Mouse (Mus musculus): ENCODE measurements around the gene Dnah11. TPM values are rescaled to one million over a fixed set of nuclear protein-coding genes. Genes with fewer than 3 reads are reported as not detected.

Gene Dnah11
- total and polyA plus RNA-seq, 3 experiments, result 0.11 to 0.77 TPM; not detected in 1

DNA sequence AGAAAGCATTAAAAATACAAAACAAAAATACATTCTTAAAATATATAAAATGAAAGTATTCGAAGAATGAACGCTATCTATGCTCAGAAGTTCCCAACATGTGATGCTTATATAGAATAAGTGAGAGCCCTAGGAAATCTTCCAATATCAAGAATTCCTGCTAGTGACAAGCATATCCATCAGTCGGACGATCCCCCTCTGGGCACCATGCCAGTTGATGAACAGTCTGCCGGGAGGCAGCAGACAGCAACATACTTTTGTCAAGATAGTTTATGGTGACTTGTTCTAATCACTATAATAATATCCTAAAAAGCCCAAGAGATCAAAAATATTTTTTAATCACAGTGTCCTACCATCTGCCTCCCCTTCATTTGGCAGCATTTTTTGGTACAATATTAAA is 114.7 kb downstream of the Dnah11 start:
- Histone ChIP-seq H3K27me3 (ENCODE audit: control insufficient read depth in 1 of 2, insufficient read depth in 2 of 2, low read length in 2 of 2) (peaks cover 0 to 3% of the 10 kb centered on the region in 2 experiments; a peak in 2 of 4 replicates), H3K9me3 (replicated peaks; ENCODE audit: insufficient read depth, low read length) (no peaks in the 10 kb centered on the region), H3K36me3 (ENCODE audit: control insufficient read depth in 1 of 2, insufficient read depth in 2 of 2, low read length in 2 of 2) (no peaks in the 10 kb centered on the region), H3K27ac (ENCODE audit: control insufficient read depth, low read depth, low read length) (no peak overlapping the region), H3K4me3 (ENCODE audit: control insufficient read depth in 1 of 2, insufficient read depth in 1 of 2, low read depth in 2 of 2, low read length in 2 of 2) (no peak overlapping the region), H3K4me1 (ENCODE audit: control insufficient read depth in 1 of 2, insufficient read depth in 2 of 2, low read length in 2 of 2) (no peaks in the 10 kb centered on the region), H3K9ac (ENCODE audit: control insufficient read depth, low read depth, low read length, poor library complexity, severe bottlenecking) (no peak overlapping the region), H3K79me2 (ENCODE audit: control insufficient read depth, insufficient read depth, low read length, poor library complexity) (no peaks in the 10 kb centered on the region)
- no peak for DNase-seq (ENCODE audit: low read depth, low spot score)
- TF ChIP-seq MYB (IDR thresholded peaks at IDR 0.05; ENCODE audit: low read depth, low read length) (no peak), UBTF (IDR thresholded peaks at IDR 0.05; ENCODE audit: borderline replicate concordance, insufficient read depth, low read depth, low read length) (no peak)

DNA sequence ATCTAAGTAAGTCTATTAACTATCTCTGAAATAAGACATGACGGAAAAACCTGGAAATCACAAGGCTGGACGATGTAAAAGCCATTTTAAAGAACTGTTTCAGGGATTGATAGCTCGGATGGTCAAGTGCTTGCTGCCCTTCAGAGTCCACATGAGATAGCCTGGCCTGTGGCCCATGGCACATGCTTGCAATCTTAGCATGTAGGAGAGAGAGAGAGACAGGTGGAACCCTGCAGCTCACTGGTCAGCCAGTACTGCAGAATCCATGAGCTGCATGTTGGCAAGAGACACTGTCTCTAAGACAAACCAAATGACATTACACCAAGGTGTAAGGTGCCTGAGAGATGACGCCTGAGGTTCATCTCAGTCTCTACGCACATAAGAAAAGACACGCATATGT is 118.4 kb downstream of the Dnah11 start:
- Histone ChIP-seq H3K4me1 (ENCODE audit: control insufficient read depth in 1 of 2, insufficient read depth in 2 of 2, low read length in 2 of 2) (no peaks in the 10 kb centered on the region), H3K9ac (ENCODE audit: control insufficient read depth, low read depth, low read length, poor library complexity, severe bottlenecking) (no peak overlapping the region), H3K9me3 (replicated peaks; ENCODE audit: insufficient read depth, low read length) (no peaks in the 10 kb centered on the region), H3K27me3 (ENCODE audit: control insufficient read depth in 1 of 2, insufficient read depth in 2 of 2, low read length in 2 of 2) (peaks cover 0 to 3% of the 10 kb centered on the region in 2 experiments; a peak in 1 of 4 replicates), H3K36me3 (ENCODE audit: control insufficient read depth in 1 of 2, insufficient read depth in 2 of 2, low read length in 2 of 2) (no peaks in the 10 kb centered on the region), H3K79me2 (ENCODE audit: control insufficient read depth, insufficient read depth, low read length, poor library complexity) (no peaks in the 10 kb centered on the region), H3K27ac (ENCODE audit: control insufficient read depth, low read depth, low read length) (no peak overlapping the region), H3K4me3 (ENCODE audit: control insufficient read depth in 1 of 2, insufficient read depth in 1 of 2, low read depth in 2 of 2, low read length in 2 of 2) (no peak overlapping the region)
- no peak for DNase-seq (ENCODE audit: low read depth, low spot score)
- TF ChIP-seq SMC3 (IDR thresholded peaks at IDR 0.05; ENCODE audit: low read depth, low read length), result no peak
- TF ChIP-seq MXI1 (IDR thresholded peaks at IDR 0.05; ENCODE audit: low read depth, low read length), result no peak
- TF ChIP-seq MAZ (IDR thresholded peaks at IDR 0.05; ENCODE audit: low read depth, low read length), result no peak
- TF ChIP-seq UBTF (IDR thresholded peaks at IDR 0.05; ENCODE audit: borderline replicate concordance, insufficient read depth, low read depth, low read length), result no peak
- no peak for TF ChIP-seq NRF1 (IDR thresholded peaks at IDR 0.05; ENCODE audit: insufficient read depth, low read depth, low read length, poor library complexity, severe bottlenecking)
- TF ChIP-seq CHD1 (IDR thresholded peaks at IDR 0.05; ENCODE audit: low read depth, low read length), result no peak
- no peak for TF ChIP-seq MAFK (IDR thresholded peaks at IDR 0.05; ENCODE audit: borderline replicate concordance, low read depth, low read length)
- TF ChIP-seq BHLHE40 (IDR thresholded peaks at IDR 0.05; ENCODE audit: borderline replicate concordance, low read depth, low read length), result no peak
- no peak for TF ChIP-seq ZC3H11A (IDR thresholded peaks at IDR 0.05; ENCODE audit: low read depth, low read length)
- no peak for TF ChIP-seq ETS1 (IDR thresholded peaks at IDR 0.05; ENCODE audit: low read depth, low read length)
- TF ChIP-seq USF2 (IDR thresholded peaks at IDR 0.05; ENCODE audit: borderline replicate concordance in 1 of 2, insufficient read depth in 1 of 2, low read depth in 1 of 2, low read length in 2 of 2), result no peak
- no peak for TF ChIP-seq ELF1 (IDR thresholded peaks at IDR 0.05; ENCODE audit: low read depth, low read length)
- TF ChIP-seq RCOR1 (IDR thresholded peaks at IDR 0.05; ENCODE audit: low read depth, low read length), result no peak
- no peak for TF ChIP-seq E2F4 (IDR thresholded peaks at IDR 0.05; ENCODE audit: borderline replicate concordance, low read depth, low read length)
- no peak for TF ChIP-seq GABPA (IDR thresholded peaks at IDR 0.05; ENCODE audit: low read depth, low read length)
- no peak for TF ChIP-seq POLR2AphosphoS5 (IDR thresholded peaks at IDR 0.05; ENCODE audit: borderline replicate concordance, low read depth, low read length)
- no peak for TF ChIP-seq POLR2AphosphoS2 (IDR thresholded peaks at IDR 0.05; ENCODE audit: low read length)
- TF ChIP-seq ZMIZ1 (IDR thresholded peaks at IDR 0.05; ENCODE audit: low read depth, low read length), result no peak
- TF ChIP-seq USF1 (IDR thresholded peaks at IDR 0.05; ENCODE audit: low read depth, low read length), result no peak
